Mouse (Mus musculus): ENCODE data around the gene Zbtb7b.

- no peak for TF ChIP-seq CTCF (IDR thresholded peaks at IDR 0.05; ENCODE audit: low read depth, low read length)
- peak; percentile 72 for TF ChIP-seq POLR2A (IDR thresholded peaks at IDR 0.05; ENCODE audit: insufficient read depth, low read length)
Measured at GRCm38 (mm10) chr3:89430171-89431159, 35.9 kb upstream of the Zbtb7b start, which contains the start of gene Pygo2.
